8 mouse cellular contexts compared by ENCODE assay signal in the genomic region with DNA sequence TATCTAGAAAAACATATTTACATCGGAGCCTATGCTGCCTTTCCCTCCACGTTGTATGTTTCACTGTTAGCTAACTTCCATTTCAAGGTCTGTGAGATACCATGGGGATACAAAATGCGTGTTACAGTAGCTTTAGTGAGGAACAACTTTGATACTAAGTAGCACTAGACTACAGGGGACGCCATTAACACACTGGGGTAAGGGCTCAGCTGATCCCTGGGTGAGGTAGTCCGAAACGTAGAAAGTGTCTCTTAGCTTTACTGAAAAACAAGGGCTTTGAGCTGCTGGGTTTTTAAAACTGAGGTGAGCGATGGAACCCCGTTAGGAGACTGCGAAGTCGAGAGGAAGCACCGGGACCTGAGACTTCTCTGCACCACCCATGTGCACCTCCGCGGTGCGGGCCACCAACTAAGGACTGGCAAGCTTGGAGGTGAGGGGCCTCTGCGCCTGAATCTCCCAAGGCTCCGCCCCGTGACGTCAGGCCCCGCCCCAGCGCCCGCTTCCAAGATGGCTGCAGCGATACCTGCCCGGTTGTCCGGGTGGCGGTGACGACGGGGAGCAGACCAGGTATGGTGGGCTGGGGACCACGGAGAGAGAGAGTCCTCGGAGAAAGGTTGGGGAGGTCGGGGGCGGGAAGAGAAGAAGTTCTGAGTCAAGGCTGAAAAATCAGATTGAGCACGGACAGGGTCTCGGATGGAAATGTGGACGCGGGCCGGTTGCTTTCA. TPM values are rescaled to one million over a fixed set of nuclear protein-coding genes. Genes with fewer than 3 reads are reported as not detected.
A peak's percentile ranks its signal among the peaks of the same experiment; 100 is the strongest.
DNase-seq lines count a peak whose midpoint lies in the region; ATAC-seq lines count a peak whose summit lies in the region.

A gene (plus strand): TSS at position 481 of the 725 bp plus-strand sequence.

- H3K4me2 ChIP-seq in intestine, embryonic 16.5 days (ENCODE audit: low read depth, low read length) = peak within 1 kb of the TSS; percentile 93

- peak within 1 kb of the TSS; percentile 57 for H3K27ac ChIP-seq in intestine, embryonic 16.5 days (ENCODE audit: low read length)

- peaks cover 9% of the 10 kb centered on the region for H3K4me1 ChIP-seq in intestine, embryonic 16.5 days (ENCODE audit: control insufficient read depth, insufficient read depth, low read length)

- H3K9ac ChIP-seq in intestine, embryonic 16.5 days (ENCODE audit: low read depth, low read length) = peak within 1 kb of the TSS; percentile 82

- no peaks in the 10 kb centered on the region for H3K9me3 ChIP-seq in intestine, embryonic 16.5 days (ENCODE audit: control insufficient read depth, low read length)

- 0 out of 2 replicates have a peak, but pooled peaks cover 11% of the 10 kb centered on the region for H3K36me3 ChIP-seq in intestine, embryonic 16.5 days (ENCODE audit: control insufficient read depth, insufficient read depth, low read length)

- peak; percentile 93 for DNase-seq in adrenal gland, adult 8-10 months
- peak; percentile 96 for DNase-seq in embryo, embryonic 9.5 days (ENCODE audit: extremely low spot score)
- no peak for DNase-seq in gonadal fat pad, adult 2 months (ENCODE audit: low read depth)
- DNase-seq in left cerebral cortex, postnatal 25 days (ENCODE audit: low spot score in 2 of 2) = peak; percentile 95 to 96
- DNase-seq in mesoderm, embryonic 11.5 days (ENCODE audit: low read depth, low spot score) = peak; percentile 86
- DNase-seq in right cerebral cortex, postnatal 25 days = peak; percentile 95
- peak; percentile 97 for DNase-seq in urinary bladder, postnatal 36 days (ENCODE audit: low spot score in 2 of 2)

- no peaks in the 10 kb centered on the region for H3K27me3 ChIP-seq in intestine, embryonic 16.5 days (replicated peaks; ENCODE audit: control insufficient read depth, insufficient read depth, low read length)

- WGBS in intestine, embryonic 16.5 days = 3% methylated on average over 36 of the region's 36 CpGs

- intact Hi-C loops in left cerebral cortex, postnatal 25 days (cut with DNase I) = no loop called here

- peak within 1 kb of the TSS; percentile 83 for H3K4me3 ChIP-seq in intestine, embryonic 16.5 days (ENCODE audit: low read length)

- peak; percentile 97 for ATAC-seq in intestine, embryonic 16.5 days

RNA-seq across cellular contexts. Expression of the gene that starts here (rescaled TPM):
- total RNA-seq in adrenal gland, adult 8-10 months (2022) = 10 to 100 TPM; 28.5 to 44.8 (median 43.0) TPM
- 69.9 and 71.7 TPM in 2 replicates for polyA plus RNA-seq in gonadal fat pad, adult 2 months (2012; rRNA removed)
- 50.0 and 56.5 TPM in 2 replicates for polyA plus RNA-seq in intestine, embryonic 16.5 days (2015; fragmentation: Nextera tagmentation; extraction: Ambion mirVana)
- total RNA-seq in left cerebral cortex, postnatal 25 days (2021) = 10 to 100 TPM; 58.1 to 63.6 TPM
